Mouse (Mus musculus): ENCODE data around the gene Cacna2d3. TPM values are rescaled to one million over a fixed set of nuclear protein-coding genes. Genes with fewer than 3 reads are reported as not detected.

The Cacna2d3 gene
- under 1 TPM; 0.61 to 0.70 TPM for total RNA-seq (2021)
- 0.78 and 1.5 TPM in 2 replicates for polyA plus RNA-seq (2012; rRNA removed)
- long read RNA-seq, partial matches to known transcripts, result 0 of 83 reads
- long read RNA-seq, other reads (novel, unspliced or antisense), result 83 of 83 reads

DNA sequence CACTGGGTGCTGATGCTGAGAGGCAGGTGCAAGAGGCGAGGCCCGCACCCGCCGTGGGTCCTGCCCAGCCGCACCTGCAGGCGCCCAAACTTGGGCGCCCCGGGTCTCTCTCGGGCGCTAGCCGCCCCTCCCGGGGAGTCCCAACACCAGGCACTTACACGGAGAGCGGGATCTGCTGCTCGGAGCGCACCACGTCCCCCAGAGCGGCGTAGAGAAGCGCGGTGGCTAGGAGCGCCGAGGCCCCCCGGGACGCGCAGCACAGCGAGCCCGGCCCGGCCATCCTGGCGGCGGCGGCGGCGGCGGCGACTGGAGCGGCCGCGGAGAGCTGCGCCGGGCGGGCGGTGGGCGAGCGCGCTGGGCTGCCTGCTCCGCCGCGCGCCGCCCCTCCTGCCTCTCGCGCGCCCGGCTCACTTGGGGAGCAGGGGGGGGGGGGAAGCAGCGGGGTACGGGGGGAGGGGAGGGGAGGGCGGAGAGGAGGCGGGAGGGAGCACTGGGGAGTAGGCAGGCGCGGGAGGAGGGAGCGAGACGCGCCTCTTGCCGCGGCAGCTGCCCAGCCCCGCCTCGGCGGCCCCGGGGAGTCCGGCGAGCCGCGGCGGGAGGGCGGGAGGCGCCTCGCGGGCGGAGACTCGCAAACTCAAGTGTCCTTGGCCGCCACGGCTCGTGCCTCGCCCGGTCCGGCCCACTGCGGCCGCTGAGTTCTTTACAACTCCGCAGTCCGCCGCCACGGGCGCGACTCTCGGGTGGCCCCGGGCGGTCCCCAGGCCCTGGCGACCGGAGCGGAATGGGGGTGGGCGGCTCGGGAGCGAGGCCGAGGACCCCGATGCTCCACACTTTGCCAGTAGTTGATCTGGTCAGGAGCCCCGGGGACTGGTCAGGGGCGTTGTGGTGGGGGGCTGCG, at the start of gene Cacna2d3:
Gene Cacna2d3 (minus strand): TSS at position 377 of the 898 bp plus-strand sequence.
- Histone ChIP-seq H3K79me2 (replicated peaks; ENCODE audit: control insufficient read depth, insufficient read depth, low read length) (no peaks in the 10 kb centered on the region), H3K27me3 (ENCODE audit: control insufficient read depth, insufficient read depth, low read length) (peaks cover 14% of the 10 kb centered on the region), H3K27ac (no peak within 1 kb of the TSS), H3K9ac (ENCODE audit: low read depth, low read length) (peak within 1 kb of the TSS; percentile 50), H3K4me1 (ENCODE audit: control insufficient read depth, insufficient read depth, low read length) (no peaks in the 10 kb centered on the region), H3K4me3 (peak within 1 kb of the TSS; percentile 50), H3K36me3 (ENCODE audit: control insufficient read depth, insufficient read depth, low read length) (no peaks in the 10 kb centered on the region)
- TF ChIP-seq EP300 (IDR thresholded peaks at IDR 0.05; ENCODE audit: insufficient read depth, low read depth, low read length) (no peak), CTCF (IDR thresholded peaks at IDR 0.05) (no peak), POLR2A (IDR thresholded peaks at IDR 0.05; ENCODE audit: insufficient read depth, low read depth, low read length) (no peak)
- 1% methylated on average over 69 of the region's 109 CpGs for WGBS
- intact Hi-C loops (cut with DNase I), result no loop called here
- peak; percentile 63 to 70 for DNase-seq

DNA sequence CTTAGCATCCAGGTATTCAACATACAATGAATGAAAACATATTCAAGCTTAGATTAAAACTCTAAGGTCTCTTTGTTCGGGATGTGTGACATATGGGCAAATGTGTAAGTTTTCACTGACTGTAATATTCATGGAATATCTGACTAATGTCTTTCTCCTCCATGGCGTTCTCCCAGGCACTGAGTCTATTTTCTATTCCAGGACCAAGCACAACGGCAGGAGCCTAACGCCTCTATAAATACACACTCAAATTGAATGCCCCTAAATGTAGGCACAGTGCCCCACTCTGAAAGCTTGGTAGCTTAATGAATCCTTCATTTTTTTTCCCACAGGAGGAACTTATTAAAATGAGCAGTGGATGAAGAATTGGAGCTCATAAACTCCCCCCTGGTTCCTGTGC, 47.8 kb upstream of the Cacna2d3 start:
- H3K27me3 ChIP-seq (ENCODE audit: control insufficient read depth, insufficient read depth, low read length), result no peaks in the 10 kb centered on the region
- intact Hi-C loops (cut with DNase I), result no loop called here
- 68% methylated on average over 4 of the region's 4 CpGs for WGBS
- no peaks in the 10 kb centered on the region for H3K79me2 ChIP-seq (replicated peaks; ENCODE audit: control insufficient read depth, insufficient read depth, low read length)
- H3K9ac ChIP-seq (ENCODE audit: low read depth, low read length), result no peak overlapping the region
- H3K36me3 ChIP-seq (ENCODE audit: control insufficient read depth, insufficient read depth, low read length), result no peaks in the 10 kb centered on the region
- H3K4me1 ChIP-seq (ENCODE audit: control insufficient read depth, insufficient read depth, low read length), result no peaks in the 10 kb centered on the region
- no peak for DNase-seq
- H3K27ac ChIP-seq, result no peak overlapping the region
- no peak overlapping the region for H3K4me3 ChIP-seq
- no peak for TF ChIP-seq POLR2A (IDR thresholded peaks at IDR 0.05; ENCODE audit: insufficient read depth, low read depth, low read length)
- TF ChIP-seq EP300 (IDR thresholded peaks at IDR 0.05; ENCODE audit: insufficient read depth, low read depth, low read length), result no peak
- no peak for TF ChIP-seq CTCF (IDR thresholded peaks at IDR 0.05)

DNA sequence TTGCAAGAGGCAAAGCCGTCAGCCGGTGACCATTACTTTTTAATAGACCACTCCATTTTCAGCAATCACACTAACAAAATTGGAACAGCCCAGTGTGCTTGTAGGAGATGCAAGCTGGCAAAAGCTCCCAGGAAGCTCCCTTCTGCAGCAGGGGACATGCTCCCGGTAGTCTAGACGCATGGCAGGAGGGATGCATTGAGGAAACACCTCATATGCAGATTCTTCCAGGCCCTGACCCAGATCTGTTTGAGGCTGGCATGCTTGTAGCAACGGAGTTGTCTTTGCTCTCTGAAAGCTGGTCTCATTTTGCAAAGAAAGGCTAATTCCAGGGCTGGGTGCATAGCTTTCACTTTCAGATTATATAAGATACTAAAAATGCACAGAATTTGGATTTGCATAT, 31.2 kb upstream of the Cacna2d3 start:
- TF ChIP-seq EP300 (IDR thresholded peaks at IDR 0.05; ENCODE audit: insufficient read depth, low read depth, low read length) (no peak), POLR2A (IDR thresholded peaks at IDR 0.05; ENCODE audit: insufficient read depth, low read depth, low read length) (no peak), CTCF (IDR thresholded peaks at IDR 0.05) (no peak)
- H3K4me1 ChIP-seq (ENCODE audit: control insufficient read depth, insufficient read depth, low read length), result no peaks in the 10 kb centered on the region
- no peak for DNase-seq
- no peak overlapping the region for H3K27ac ChIP-seq
- no peaks in the 10 kb centered on the region for H3K79me2 ChIP-seq (replicated peaks; ENCODE audit: control insufficient read depth, insufficient read depth, low read length)
- H3K9ac ChIP-seq (ENCODE audit: low read depth, low read length), result no peak overlapping the region
- H3K27me3 ChIP-seq (ENCODE audit: control insufficient read depth, insufficient read depth, low read length), result no peaks in the 10 kb centered on the region
- intact Hi-C loops (cut with DNase I), result no loop called here
- 75% methylated on average over 5 of the region's 5 CpGs for WGBS
- no peaks in the 10 kb centered on the region for H3K36me3 ChIP-seq (ENCODE audit: control insufficient read depth, insufficient read depth, low read length)
- H3K4me3 ChIP-seq, result no peak overlapping the region

DNA sequence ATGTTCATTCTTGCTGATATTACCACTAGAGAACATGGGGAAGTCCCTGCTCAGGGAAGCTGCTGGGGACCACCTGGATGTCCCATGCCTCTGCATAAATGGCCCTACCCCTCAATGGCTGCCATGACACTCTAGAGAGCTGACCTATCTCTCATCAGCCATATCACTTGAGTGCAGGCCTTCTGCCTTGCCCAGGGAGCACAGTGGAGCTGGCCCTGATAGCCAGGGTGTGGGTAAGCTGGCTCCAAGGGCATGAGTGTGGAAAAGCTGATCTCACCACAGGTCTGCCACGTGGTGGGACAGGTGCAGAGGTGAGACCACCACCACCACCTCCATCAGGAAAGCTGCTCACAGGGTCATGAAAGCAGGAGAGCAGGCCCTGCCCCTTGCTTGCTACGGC, 17.1 kb upstream of the Cacna2d3 start:
- no peak overlapping the region for H3K27ac ChIP-seq
- no peaks in the 10 kb centered on the region for H3K4me1 ChIP-seq (ENCODE audit: control insufficient read depth, insufficient read depth, low read length)
- no peaks in the 10 kb centered on the region for H3K79me2 ChIP-seq (replicated peaks; ENCODE audit: control insufficient read depth, insufficient read depth, low read length)
- WGBS, result 63% methylated on average over 2 of the region's 2 CpGs
- no peaks in the 10 kb centered on the region for H3K36me3 ChIP-seq (ENCODE audit: control insufficient read depth, insufficient read depth, low read length)
- no peak for DNase-seq
- no peak for TF ChIP-seq POLR2A (IDR thresholded peaks at IDR 0.05; ENCODE audit: insufficient read depth, low read depth, low read length)
- no peak for TF ChIP-seq CTCF (IDR thresholded peaks at IDR 0.05)
- no peak for TF ChIP-seq EP300 (IDR thresholded peaks at IDR 0.05; ENCODE audit: insufficient read depth, low read depth, low read length)
- H3K9ac ChIP-seq (ENCODE audit: low read depth, low read length), result no peak overlapping the region
- no peaks in the 10 kb centered on the region; the same call in 1 of the 2 replicates for H3K27me3 ChIP-seq (ENCODE audit: control insufficient read depth, insufficient read depth, low read length)
- intact Hi-C loops (cut with DNase I), result no loop called here
- H3K4me3 ChIP-seq, result no peak overlapping the region

DNA sequence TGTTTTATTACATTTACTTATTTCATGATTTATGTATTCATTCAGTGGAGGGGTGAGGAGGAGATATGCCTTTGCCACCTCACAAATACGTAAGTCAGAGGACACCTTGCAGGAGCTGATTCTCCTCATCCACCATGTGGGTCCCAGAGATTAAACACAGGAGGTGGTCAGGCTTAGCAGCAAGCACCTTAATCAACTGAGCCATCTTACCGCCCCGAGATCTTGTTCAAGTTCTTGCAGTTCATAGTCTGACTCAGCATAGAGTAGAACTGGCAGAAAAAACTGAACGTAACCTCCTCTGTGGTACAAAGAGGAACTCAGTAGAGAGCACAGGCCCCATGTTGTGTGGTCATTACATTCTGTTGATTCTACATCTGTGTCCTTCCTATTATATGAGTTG, 8.6 kb upstream of the Cacna2d3 start:
- peaks cover 3% of the 10 kb centered on the region; the same call in 1 of the 2 replicates for H3K27me3 ChIP-seq (ENCODE audit: control insufficient read depth, insufficient read depth, low read length)
- H3K4me1 ChIP-seq (ENCODE audit: control insufficient read depth, insufficient read depth, low read length), result no peaks in the 10 kb centered on the region

DNA sequence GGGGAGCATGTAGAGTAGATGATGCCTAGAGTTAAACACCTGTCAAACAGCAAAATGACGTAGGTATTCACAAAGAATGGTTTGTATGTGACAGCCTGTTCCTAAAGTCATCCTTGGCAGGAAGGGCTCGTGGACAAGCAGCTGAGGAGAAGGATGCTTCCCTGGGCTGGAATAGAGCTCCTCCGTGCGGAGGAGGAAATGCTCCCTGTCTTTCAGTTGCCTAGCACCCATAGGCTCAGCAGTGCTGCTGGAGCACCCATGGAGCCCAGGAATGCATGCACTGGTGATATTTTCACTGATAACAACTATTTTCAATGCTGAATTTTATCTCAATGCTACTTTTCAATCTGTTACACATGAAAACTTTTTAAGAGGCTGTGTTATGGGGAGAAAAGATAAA, 7.3 kb upstream of the Cacna2d3 start:
- intact Hi-C loops (cut with DNase I), result no loop called here
- no peak overlapping the region for H3K9ac ChIP-seq (ENCODE audit: low read depth, low read length)
- 62% methylated on average over 4 of the region's 4 CpGs for WGBS
- H3K27ac ChIP-seq, result no peak overlapping the region
- DNase-seq, result no peak
- no peaks in the 10 kb centered on the region for H3K79me2 ChIP-seq (replicated peaks; ENCODE audit: control insufficient read depth, insufficient read depth, low read length)
- no peak overlapping the region for H3K4me3 ChIP-seq
- TF ChIP-seq EP300 (IDR thresholded peaks at IDR 0.05; ENCODE audit: insufficient read depth, low read depth, low read length) (no peak), CTCF (IDR thresholded peaks at IDR 0.05) (no peak), POLR2A (IDR thresholded peaks at IDR 0.05; ENCODE audit: insufficient read depth, low read depth, low read length) (no peak)
- H3K27me3 ChIP-seq (ENCODE audit: control insufficient read depth, insufficient read depth, low read length), result peaks cover 3% of the 10 kb centered on the region; the same call in 1 of the 2 replicates
- no peaks in the 10 kb centered on the region for H3K4me1 ChIP-seq (ENCODE audit: control insufficient read depth, insufficient read depth, low read length)
- H3K36me3 ChIP-seq (ENCODE audit: control insufficient read depth, insufficient read depth, low read length), result no peaks in the 10 kb centered on the region

More for the DNA sequence above, 8.6 kb upstream of the Cacna2d3 start:
- no peak for DNase-seq
- intact Hi-C loops (cut with DNase I), result no loop called here
- Histone ChIP-seq H3K79me2 (replicated peaks; ENCODE audit: control insufficient read depth, insufficient read depth, low read length) (no peaks in the 10 kb centered on the region), H3K36me3 (ENCODE audit: control insufficient read depth, insufficient read depth, low read length) (no peaks in the 10 kb centered on the region), H3K9ac (ENCODE audit: low read depth, low read length) (no peak overlapping the region), H3K4me3 (no peak overlapping the region), H3K27ac (no peak overlapping the region)
- 78% methylated on average over 4 of the region's 4 CpGs for WGBS
- TF ChIP-seq POLR2A (IDR thresholded peaks at IDR 0.05; ENCODE audit: insufficient read depth, low read depth, low read length) (no peak), EP300 (IDR thresholded peaks at IDR 0.05; ENCODE audit: insufficient read depth, low read depth, low read length) (no peak), CTCF (IDR thresholded peaks at IDR 0.05) (no peak)
